Mouse (Mus musculus) neural tube, embryonic 12.5 days (tissue): ENCODE results near the gene Minos1. TPM values are rescaled to one million over a fixed set of nuclear protein-coding genes. Genes with fewer than 3 reads are reported as not detected.

Source experiments
- ATAC-seq: fragments of 200-750 bp; cut with Nextera tagmentation; 2 replicates; pipeline ENCODE4 v1.8.0; 2017; ENCODE audit warnings: low read depth, mild to moderate bottlenecking, moderate TSS enrichment, moderate library complexity; ENCODE audit not compliant: low FRiP score
- H3K27ac ChIP-seq: fragments of 300-500 bp; sonication (generic); 2 replicates; pipeline ENCODE4 v1.5.1; 2016
- H3K27me3 ChIP-seq: fragments of 300-500 bp; sonication (generic); replicated peaks from 2 replicates; pipeline ENCODE4 v1.6.1; 2016; ENCODE audit warnings: mild to moderate bottlenecking
- H3K36me3 ChIP-seq: fragments of 300-500 bp; sonication (generic); 2 replicates; pipeline ENCODE4 v1.6.1; 2016; ENCODE audit warnings: mild to moderate bottlenecking
- H3K4me1 ChIP-seq: fragments of 300-500 bp; sonication (generic); 2 replicates; pipeline ENCODE4 v1.6.1; 2016
- H3K4me2 ChIP-seq: fragments of 300-500 bp; sonication (generic); replicated peaks from 2 replicates; pipeline ENCODE4 v1.6.1; 2016; ENCODE audit warnings: mild to moderate bottlenecking
- H3K4me3 ChIP-seq: fragments of 300-500 bp; sonication (generic); 2 replicates; pipeline ENCODE4 v1.5.1; 2016
- H3K9ac ChIP-seq: fragments of 300-500 bp; sonication (generic); 2 replicates; pipeline ENCODE4 v1.6.1; 2016; ENCODE audit warnings: mild to moderate bottlenecking
- H3K9me3 ChIP-seq: fragments of 300-500 bp; sonication (generic); 2 replicates; pipeline ENCODE4 v1.6.1; 2016; ENCODE audit warnings: mild to moderate bottlenecking
- WGBS: fragments of 180-500 bp; shearing (Covaris S2); methylation state at CpG from one replicate; pipeline ENCODE4 v1.1.7; 2016; 5-methylcytosine and 5-hydroxymethylcytosine counted together
- polyA plus RNA-seq: library from polyadenylated mRNA; unstranded; fragments of >200 nt; fragmentation: Nextera tagmentation; extraction: Ambion mirVana; gene quantifications from 2 replicates; pipeline ENCODE4 v1.2.1, GENCODE M21; 2016

Gene Minos1
- 430 and 438 TPM in 2 replicates for polyA plus RNA-seq

- Histone ChIP-seq H3K4me3 (peak within 1 kb of the TSS; percentile 98), H3K36me3 (no peaks in the 10 kb centered on the region), H3K9me3 (no peaks in the 10 kb centered on the region; the same call in 1 of the 2 replicates), H3K27ac (peak within 1 kb of the TSS; percentile 74), H3K4me2 (peak within 1 kb of the TSS; percentile 95), H3K4me1 (peaks cover 16% of the 10 kb centered on the region), H3K9ac (peak within 1 kb of the TSS; percentile 95), H3K27me3 (no peaks in the 10 kb centered on the region)
- ATAC-seq: peak; percentile 98
- under 1% methylated on average over 63 of the region's 63 CpGs for WGBS
These were observed at the start of gene Minos1 for GRCm38 (mm10) chr4:139130701-139131549. Gene Minos1 (minus strand): TSS chr4:139131113.

DNA sequence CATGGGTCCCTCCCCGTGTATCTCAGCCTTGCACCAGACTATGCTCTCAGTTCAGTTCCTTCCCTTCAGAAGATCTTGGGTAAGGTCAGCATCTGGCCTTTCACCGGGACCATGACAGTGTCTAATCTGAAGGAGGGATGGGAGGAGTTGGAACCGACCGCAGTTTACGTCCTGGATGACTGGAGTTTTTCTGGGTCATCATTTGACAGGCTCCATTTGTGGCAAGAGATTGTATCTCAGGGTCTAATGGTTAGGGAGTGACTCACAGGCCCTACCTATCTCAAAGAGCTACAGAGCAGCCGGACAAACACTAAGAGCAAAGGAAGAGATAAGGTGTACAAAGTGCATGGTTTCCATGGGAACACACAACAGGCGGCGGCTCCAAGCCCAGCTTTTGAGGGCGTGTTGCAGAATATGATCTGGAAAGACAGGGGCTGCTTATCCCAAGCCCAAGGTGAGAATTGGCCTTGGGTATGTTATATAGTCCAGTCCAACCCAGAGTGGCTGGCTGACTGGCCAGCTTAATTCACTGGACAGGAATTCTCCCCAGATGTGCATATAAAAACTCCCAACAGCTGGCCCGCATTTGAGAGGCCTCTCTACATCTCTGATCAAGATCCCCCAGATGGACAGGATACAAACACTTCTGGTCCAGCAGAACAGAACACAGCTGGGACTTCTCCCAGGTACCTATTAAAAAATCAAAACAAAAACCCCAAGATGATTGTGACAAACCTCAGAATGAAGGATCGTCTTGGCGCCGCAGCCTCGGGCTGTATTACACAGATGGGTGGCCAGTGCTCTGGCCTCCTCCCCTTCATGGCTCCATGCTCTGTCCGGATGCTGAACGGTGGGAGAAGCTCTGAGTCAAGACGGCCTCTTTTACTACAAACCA, 49.1 kb upstream of the Minos1 start:
- 90% methylated on average over 17 of the region's 17 CpGs for WGBS
- Histone ChIP-seq H3K9me3 (0 out of 2 replicates have a peak, but pooled peaks cover 7% of the 10 kb centered on the region), H3K27me3 (no peaks in the 10 kb centered on the region)

DNA sequence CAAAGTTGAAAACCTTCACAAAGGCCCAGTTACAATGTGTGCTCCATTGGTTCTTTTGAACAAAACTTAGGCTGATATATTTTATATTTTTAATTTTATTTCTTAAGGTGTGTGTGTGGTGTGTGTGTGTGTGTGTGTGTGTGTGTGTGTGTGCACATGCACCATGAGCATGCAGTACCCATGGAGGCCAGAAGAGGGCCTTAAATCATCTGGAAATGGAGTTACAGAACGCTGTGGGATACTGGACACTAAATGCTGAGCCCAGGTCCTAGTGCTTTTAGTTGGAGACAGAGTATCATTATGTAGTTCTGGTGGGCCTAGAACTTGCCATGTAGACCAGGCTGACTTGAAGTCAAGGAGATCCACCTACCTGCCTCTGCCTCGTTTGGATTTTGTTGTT, 48.3 kb upstream of the Minos1 start:
- no peak overlapping the region for H3K4me2 ChIP-seq
- no peak overlapping the region for H3K9ac ChIP-seq
- no peaks in the 10 kb centered on the region for H3K4me1 ChIP-seq
- H3K36me3 ChIP-seq: no peaks in the 10 kb centered on the region
- H3K4me3 ChIP-seq: no peak overlapping the region
- H3K27me3 ChIP-seq: no peaks in the 10 kb centered on the region
- ATAC-seq: no peak
- WGBS: 81% methylated on average over 2 of the region's 2 CpGs
- H3K9me3 ChIP-seq: 0 out of 2 replicates have a peak, but pooled peaks cover 7% of the 10 kb centered on the region
- no peak overlapping the region for H3K27ac ChIP-seq

More for the DNA sequence above, 49.1 kb upstream of the Minos1 start:
- no peak for ATAC-seq
- H3K27ac ChIP-seq: no peak overlapping the region
- no peaks in the 10 kb centered on the region for H3K4me1 ChIP-seq
- H3K9ac ChIP-seq: no peak overlapping the region
- no peaks in the 10 kb centered on the region for H3K36me3 ChIP-seq
- no peak overlapping the region for H3K4me2 ChIP-seq
- no peak overlapping the region for H3K4me3 ChIP-seq

DNA sequence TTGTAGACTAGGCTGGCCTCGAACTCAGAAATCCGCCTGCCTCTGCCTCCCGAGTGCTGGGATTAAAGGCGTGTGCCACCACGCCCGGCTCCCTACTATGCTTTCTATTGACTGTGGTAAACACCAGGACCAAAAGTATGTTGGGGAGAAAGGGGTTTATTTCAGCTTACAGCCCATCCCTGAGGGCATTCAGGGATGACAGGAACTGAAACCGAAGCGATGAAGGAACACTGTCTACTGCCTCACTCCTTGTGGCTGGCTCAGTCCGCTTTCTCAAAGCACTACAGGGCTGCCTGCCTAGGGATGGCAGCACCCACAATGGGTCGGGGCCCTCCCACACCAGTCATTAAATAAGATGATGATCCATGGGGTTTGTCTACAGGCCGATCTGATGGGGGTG, 47.5 kb upstream of the Minos1 start:
- Histone ChIP-seq H3K36me3 (no peaks in the 10 kb centered on the region), H3K9ac (no peak overlapping the region), H3K27me3 (no peaks in the 10 kb centered on the region), H3K9me3 (0 out of 2 replicates have a peak, but pooled peaks cover 7% of the 10 kb centered on the region), H3K27ac (no peak overlapping the region), H3K4me2 (no peak overlapping the region), H3K4me1 (no peaks in the 10 kb centered on the region), H3K4me3 (no peak overlapping the region)
- no peak for ATAC-seq
- WGBS: 96% methylated on average over 11 of the region's 11 CpGs

DNA sequence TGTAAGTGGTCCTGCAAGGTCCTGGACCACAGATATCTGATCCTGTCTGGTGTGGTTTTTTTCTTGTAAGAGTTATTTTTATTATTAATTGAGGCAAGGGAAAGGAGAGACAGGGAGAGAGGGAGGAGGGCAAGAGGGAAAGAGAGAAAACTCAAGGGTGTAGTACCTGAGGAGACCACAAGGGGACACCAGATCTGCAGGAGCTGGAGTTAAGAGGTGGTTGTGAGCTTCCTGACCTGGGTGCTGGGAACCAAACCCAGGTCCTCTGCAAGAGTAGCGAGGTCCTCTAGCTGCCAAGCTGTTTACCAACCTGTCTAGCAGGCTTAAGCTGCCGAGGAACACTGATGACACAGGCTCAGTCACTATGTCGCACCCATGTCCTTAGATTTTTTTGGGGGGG, 47.0 kb upstream of the Minos1 start:
- no peak for ATAC-seq
- no peaks in the 10 kb centered on the region for H3K36me3 ChIP-seq
- WGBS: 93% methylated on average over 3 of the region's 3 CpGs
- H3K27ac ChIP-seq: no peak overlapping the region
- H3K27me3 ChIP-seq: no peaks in the 10 kb centered on the region
- 0 out of 2 replicates have a peak, but pooled peaks cover 7% of the 10 kb centered on the region for H3K9me3 ChIP-seq
- no peak overlapping the region for H3K9ac ChIP-seq
- no peak overlapping the region for H3K4me3 ChIP-seq
- H3K4me2 ChIP-seq: no peak overlapping the region
- no peaks in the 10 kb centered on the region for H3K4me1 ChIP-seq

- WGBS: 73% methylated on average over 6 of the region's 6 CpGs
- H3K4me2 ChIP-seq: no peak overlapping the region
- no peak overlapping the region for H3K27ac ChIP-seq
- H3K4me3 ChIP-seq: no peak overlapping the region
- no peak overlapping the region for H3K9ac ChIP-seq
- no peaks in the 10 kb centered on the region for H3K27me3 ChIP-seq
- H3K36me3 ChIP-seq: no peaks in the 10 kb centered on the region
- no peak for ATAC-seq
- 0 out of 2 replicates have a peak, but pooled peaks cover 7% of the 10 kb centered on the region for H3K9me3 ChIP-seq
- H3K4me1 ChIP-seq: no peaks in the 10 kb centered on the region
These were observed 45.1 kb upstream of the Minos1 start for GRCm38 (mm10) chr4:139176023-139176422.

- no peak for ATAC-seq
- H3K4me1 ChIP-seq: no peaks in the 10 kb centered on the region
- no peak overlapping the region for H3K27ac ChIP-seq
- no peak overlapping the region for H3K9ac ChIP-seq
- no peak overlapping the region for H3K4me2 ChIP-seq
- H3K4me3 ChIP-seq: no peak overlapping the region
- H3K36me3 ChIP-seq: no peaks in the 10 kb centered on the region
- no peaks in the 10 kb centered on the region for H3K27me3 ChIP-seq
- H3K9me3 ChIP-seq: 0 out of 2 replicates have a peak, but pooled peaks cover 7% of the 10 kb centered on the region
- WGBS: 64% methylated on average over 20 of the region's 20 CpGs
These were observed 44.4 kb upstream of the Minos1 start for GRCm38 (mm10) chr4:139175061-139175971.

DNA sequence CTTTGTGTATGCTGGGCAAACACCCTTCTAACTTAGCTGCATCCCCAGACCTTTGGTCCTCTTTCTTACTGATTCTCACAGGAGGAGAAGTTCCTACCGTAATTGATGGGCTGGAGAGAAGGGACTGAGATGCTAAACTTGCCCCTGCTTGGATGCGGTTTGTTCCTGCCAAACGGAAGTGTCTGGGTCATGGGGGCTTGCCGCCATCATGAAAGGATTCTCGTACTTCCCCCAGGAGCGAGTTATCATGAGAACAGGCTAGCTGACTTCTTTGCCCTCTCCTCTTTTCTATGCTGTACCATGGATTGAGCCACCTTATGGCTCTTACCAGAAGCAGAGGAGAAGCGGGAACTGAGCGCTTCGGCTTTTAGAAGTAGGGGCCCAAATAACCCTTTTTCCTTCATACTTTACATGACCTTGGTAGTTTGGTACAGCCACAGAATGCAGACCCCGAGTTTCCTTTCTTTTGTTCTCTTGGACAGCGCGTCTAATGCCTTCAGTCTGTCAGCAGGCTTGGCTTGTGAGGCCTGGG, 38.9 kb upstream of the Minos1 start:
- H3K4me1 ChIP-seq: no peaks in the 10 kb centered on the region
- H3K9me3 ChIP-seq: no peaks in the 10 kb centered on the region
- no peaks in the 10 kb centered on the region for H3K36me3 ChIP-seq
- H3K9ac ChIP-seq: no peak overlapping the region
- no peaks in the 10 kb centered on the region for H3K27me3 ChIP-seq
- H3K27ac ChIP-seq: no peak overlapping the region
- H3K4me2 ChIP-seq: no peak overlapping the region
- 62% methylated on average over 12 of the region's 12 CpGs for WGBS
- no peak overlapping the region for H3K4me3 ChIP-seq
- ATAC-seq: no peak

GRCm38 (mm10) chr4:139168985-139169747, 38.3 kb upstream of the Minos1 start:
- ATAC-seq: no peak
- no peaks in the 10 kb centered on the region for H3K27me3 ChIP-seq
- H3K4me2 ChIP-seq: no peak overlapping the region
- no peak overlapping the region for H3K9ac ChIP-seq
- H3K4me3 ChIP-seq: no peak overlapping the region
- no peaks in the 10 kb centered on the region for H3K9me3 ChIP-seq
- no peaks in the 10 kb centered on the region for H3K36me3 ChIP-seq
- 86% methylated on average over 15 of the region's 15 CpGs for WGBS
- H3K4me1 ChIP-seq: no peaks in the 10 kb centered on the region
- no peak overlapping the region for H3K27ac ChIP-seq

GRCm38 (mm10) chr4:139167107-139167506, 36.2 kb upstream of the Minos1 start:
- no peak for ATAC-seq
- Histone ChIP-seq H3K4me2 (no peak overlapping the region), H3K36me3 (no peaks in the 10 kb centered on the region), H3K4me3 (no peak overlapping the region), H3K27me3 (no peaks in the 10 kb centered on the region), H3K27ac (no peak overlapping the region), H3K9ac (no peak overlapping the region), H3K9me3 (no peaks in the 10 kb centered on the region), H3K4me1 (no peaks in the 10 kb centered on the region)
- 72% methylated on average over 8 of the region's 8 CpGs for whole genome bisulfite sequencing

DNA sequence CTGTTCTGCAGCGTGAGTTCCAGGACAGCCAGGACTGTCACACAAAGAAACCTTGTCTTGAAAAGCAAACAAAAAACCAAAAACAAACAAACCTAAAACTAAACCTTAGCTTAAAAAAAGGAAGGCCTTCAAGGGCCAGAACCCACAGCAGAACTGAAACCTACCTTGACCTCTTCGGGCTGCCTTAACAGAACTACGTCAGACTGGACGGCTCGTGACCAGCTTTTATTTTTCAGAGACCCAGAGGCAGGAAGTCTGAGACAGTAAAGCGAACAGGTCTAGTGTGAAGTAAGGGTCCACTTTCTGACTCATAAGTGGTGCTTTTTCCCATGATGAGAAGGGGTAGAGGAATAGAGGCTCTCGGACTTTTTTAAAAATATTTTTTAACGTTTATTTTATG, 35.3 kb upstream of the Minos1 start:
- ATAC-seq: no peak
- Histone ChIP-seq H3K27ac (no peak overlapping the region), H3K9me3 (no peaks in the 10 kb centered on the region), H3K27me3 (no peaks in the 10 kb centered on the region), H3K4me3 (no peak overlapping the region), H3K9ac (no peak overlapping the region), H3K4me1 (no peaks in the 10 kb centered on the region), H3K4me2 (no peak overlapping the region), H3K36me3 (no peaks in the 10 kb centered on the region)
- WGBS: 81% methylated on average over 8 of the region's 8 CpGs
